Mouse (Mus musculus) limb, embryonic 14.5 days (tissue): ENCODE data around the gene Rpl9-ps6. TPM values are rescaled to one million over a fixed set of nuclear protein-coding genes. Genes with fewer than 3 reads are reported as not detected.

ENCODE experiments used
- ATAC-seq: fragments of 200-750 bp; cut with Nextera tagmentation; 2 replicates; pipeline ENCODE4 v1.8.0; 2017; ENCODE audit warnings: low read depth, moderate number of reproducible peaks, moderate TSS enrichment; ENCODE audit not compliant: low FRiP score
- DNase-seq: peaks from one replicate; pipeline ENCODE4 v3.0.0-alpha.2; 2015; ENCODE audit warnings: low spot score
- H3K27ac ChIP-seq: fragments of 300-500 bp; sonication (generic); replicated peaks from 2 replicates; pipeline ENCODE4 v1.5.1; 2014; ENCODE audit warnings: low read depth, mild to moderate bottlenecking, low read length, moderate library complexity, mixed read lengths
- H3K27me3 ChIP-seq: fragments of 300-500 bp; sonication (generic); 2 replicates; pipeline ENCODE4 v1.6.1; 2014; ENCODE audit warnings: low read length, mixed read lengths; ENCODE audit not compliant: control insufficient read depth, insufficient read depth
- H3K36me3 ChIP-seq: fragments of 300-500 bp; sonication (generic); 2 replicates; pipeline ENCODE4 v1.6.1; 2014; ENCODE audit warnings: mild to moderate bottlenecking, low read length, moderate library complexity, mixed read lengths; ENCODE audit not compliant: control insufficient read depth, insufficient read depth
- H3K4me1 ChIP-seq: fragments of 300-500 bp; sonication (generic); 2 replicates; pipeline ENCODE4 v1.6.1; 2014; ENCODE audit warnings: antibody characterized with exemption, low read length, mixed read lengths; ENCODE audit not compliant: control insufficient read depth, insufficient read depth
- H3K4me2 ChIP-seq: fragments of 300-500 bp; sonication (generic); replicated peaks from 2 replicates; pipeline ENCODE4 v1.6.1; 2014; ENCODE audit warnings: low read depth, mild to moderate bottlenecking, low read length, moderate library complexity; ENCODE audit not compliant: severe bottlenecking
- H3K4me3 ChIP-seq: fragments of 300-500 bp; sonication (generic); replicated peaks from 2 replicates; pipeline ENCODE4 v1.5.1; 2014; ENCODE audit warnings: low read length
- H3K9ac ChIP-seq: fragments of 300-500 bp; sonication (generic); 2 replicates; pipeline ENCODE4 v1.6.1; 2014; ENCODE audit warnings: mild to moderate bottlenecking, low read depth, low read length, moderate library complexity; ENCODE audit not compliant: severe bottlenecking
- H3K9me3 ChIP-seq: fragments of 300-500 bp; sonication (generic); 2 replicates; pipeline ENCODE4 v1.6.1; 2016; ENCODE audit warnings: low read length; ENCODE audit not compliant: control insufficient read depth
- POLR2A ChIP-seq: fragments of 200-500 bp; IDR thresholded peaks from 2 replicates; pipeline ENCODE4 v1.8.0; 2012; ENCODE audit warnings: inconsistent platforms, mild to moderate bottlenecking, moderate library complexity, borderline replicate concordance; ENCODE audit not compliant: insufficient read depth, insufficient read length; ENCODE audit errors: extremely low read depth
- WGBS: fragments of 180-500 bp; shearing (Covaris S2); extraction: QIAGEN DNeasy Blood & Tissue Kit; methylation state at CpG from one replicate; pipeline ENCODE4 v1.1.7; 2014; 5-methylcytosine and 5-hydroxymethylcytosine counted together
- polyA plus RNA-seq, 2 experiments: library from polyadenylated mRNA; depleted of rRNA in 1 of 2; stranded (reverse) in 1 of 2; unstranded in 1 of 2; fragments of >200 nt; fragmentation: Nextera tagmentation in 1 of 2; extraction: Ambion mirVana in 1 of 2; gene quantifications; 2 replicates each; pipeline versions ENCODE4 v1.2.1 to v1.2.3; 2012 to 2014

The Rpl9-ps6 gene
- polyA plus RNA-seq (2012; rRNA removed) (25.4 and 47.7 TPM in 2 replicates), polyA plus RNA-seq (2014; fragmentation: Nextera tagmentation; extraction: Ambion mirVana) (138 and 162 TPM in 2 replicates)

DNA sequence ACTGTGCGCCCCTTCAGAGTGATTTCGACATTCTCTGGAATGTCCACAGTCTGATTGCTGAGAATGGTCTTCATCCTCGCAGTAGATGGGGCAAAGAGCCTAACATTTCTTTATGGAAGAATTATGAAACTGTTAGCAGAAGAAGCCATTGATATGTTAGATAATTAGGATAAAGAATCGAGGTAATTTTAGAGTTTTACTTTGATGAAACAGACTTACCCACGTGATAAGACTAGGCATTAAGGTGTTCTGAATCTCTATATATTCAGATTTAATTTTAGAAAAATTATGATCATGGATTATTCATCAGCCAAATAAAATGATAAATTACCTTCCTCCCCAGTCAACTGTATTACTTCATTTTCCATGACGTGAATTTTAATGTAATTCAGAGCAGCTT lies at the start of gene Rpl9-ps6:
Gene Rpl9-ps6, minus strand, starts transcription at position 101 of the 400 bp plus-strand sequence.
- Histone ChIP-seq H3K36me3 (no peaks in the 10 kb centered on the region), H3K4me2 (no peak within 1 kb of the TSS), H3K9me3 (no peaks in the 10 kb centered on the region), H3K9ac (no peak within 1 kb of the TSS), H3K27me3 (no peaks in the 10 kb centered on the region), H3K4me1 (no peaks in the 10 kb centered on the region), H3K4me3 (no peak within 1 kb of the TSS), H3K27ac (no peak within 1 kb of the TSS)
- DNase-seq (no peak), ATAC-seq (no peak)
- WGBS: 76% methylated on average over 5 of the region's 6 CpGs
- TF ChIP-seq POLR2A: no peak

DNA sequence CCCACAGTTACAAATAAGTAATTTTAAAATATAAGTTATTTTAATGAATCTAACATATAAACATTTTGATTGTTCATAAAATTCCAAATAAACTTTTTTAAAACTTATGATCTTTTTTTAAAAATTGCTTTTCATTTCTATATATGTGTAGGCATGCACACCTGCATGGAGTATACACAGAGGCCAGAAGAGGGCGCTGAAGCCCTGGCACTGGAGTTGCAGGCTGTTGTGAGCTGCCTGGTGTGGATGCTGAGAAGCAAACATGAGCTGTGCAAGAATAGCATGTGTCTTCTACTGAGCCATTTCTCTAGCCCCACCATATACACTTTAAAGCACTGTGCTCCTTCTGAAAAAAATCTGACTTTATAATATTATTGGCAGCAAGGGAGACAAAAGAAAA lies 46.1 kb upstream of the Rpl9-ps6 start:
- no peak for TF ChIP-seq POLR2A
- WGBS: 32% methylated on average over 1 of the region's 1 CpGs

DNA sequence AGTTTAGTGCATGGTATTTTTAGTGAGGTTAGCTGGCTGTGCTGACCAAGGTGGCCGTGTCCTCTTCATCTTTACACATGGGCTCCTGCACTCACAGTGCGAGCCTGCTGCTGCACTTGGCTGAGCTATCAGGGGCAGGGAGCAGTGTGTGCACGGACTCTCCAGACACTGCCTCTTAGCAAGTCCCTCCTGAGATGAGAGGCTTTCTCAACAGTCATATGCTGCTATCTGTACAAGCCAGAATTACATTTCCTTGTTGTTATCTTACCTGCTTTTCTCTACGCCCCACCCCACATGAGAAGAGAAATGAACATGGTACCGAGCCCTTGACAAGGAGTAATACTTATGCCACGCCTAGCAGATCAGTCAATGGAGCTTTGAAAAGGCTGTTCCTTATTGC lies 44.6 kb upstream of the Rpl9-ps6 start:
- DNase-seq (no peak), ATAC-seq (no peak)
- no peak overlapping the region for H3K27ac ChIP-seq
- 95% methylated on average over 6 of the region's 6 CpGs for WGBS
- no peak overlapping the region for H3K4me2 ChIP-seq
- peaks cover 56% of the 10 kb centered on the region for H3K36me3 ChIP-seq
- H3K27me3 ChIP-seq: no peaks in the 10 kb centered on the region
- 0 out of 2 replicates have a peak, but pooled peaks cover 5% of the 10 kb centered on the region for H3K9me3 ChIP-seq
- H3K9ac ChIP-seq: no peak overlapping the region
- no peaks in the 10 kb centered on the region for H3K4me1 ChIP-seq
- TF ChIP-seq POLR2A: no peak
- H3K4me3 ChIP-seq: no peak overlapping the region

More for the DNA sequence above, 46.1 kb upstream of the Rpl9-ps6 start:
- no peak overlapping the region for H3K4me2 ChIP-seq
- no peak overlapping the region for H3K4me3 ChIP-seq
- DNase-seq: no peak
- no peaks in the 10 kb centered on the region for H3K4me1 ChIP-seq
- ATAC-seq: no peak
- no peak overlapping the region for H3K27ac ChIP-seq
- H3K27me3 ChIP-seq: no peaks in the 10 kb centered on the region
- 0 out of 2 replicates have a peak, but pooled peaks cover 5% of the 10 kb centered on the region for H3K9me3 ChIP-seq
- H3K9ac ChIP-seq: no peak overlapping the region
- H3K36me3 ChIP-seq: peaks cover 62% of the 10 kb centered on the region

DNA sequence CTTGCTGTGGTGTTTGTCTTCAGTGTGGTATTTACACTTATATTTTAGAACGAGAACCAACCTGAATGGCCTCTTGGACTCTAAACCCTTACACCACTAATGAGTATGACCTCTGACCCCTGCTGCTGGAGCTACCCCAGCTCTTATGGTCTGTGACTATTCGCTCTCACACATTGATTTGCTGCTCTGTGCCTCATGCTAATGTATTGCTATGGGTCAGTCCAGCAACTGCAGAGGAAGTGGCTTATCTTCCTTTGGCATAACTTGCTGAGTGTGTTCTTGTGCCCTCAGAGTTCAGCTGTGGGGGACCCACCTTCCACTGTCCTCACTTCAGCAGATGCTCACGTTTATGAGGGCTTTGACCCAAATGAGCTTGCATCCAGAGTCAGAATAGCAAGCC lies 43.9 kb upstream of the Rpl9-ps6 start:
- TF ChIP-seq POLR2A: no peak
- H3K27me3 ChIP-seq: no peaks in the 10 kb centered on the region
- H3K9ac ChIP-seq: no peak overlapping the region
- H3K9me3 ChIP-seq: 0 out of 2 replicates have a peak, but pooled peaks cover 5% of the 10 kb centered on the region
- no peak overlapping the region for H3K4me3 ChIP-seq
- 60% methylated on average over 3 of the region's 3 CpGs for WGBS
- no peak overlapping the region for H3K27ac ChIP-seq
- H3K4me1 ChIP-seq: no peaks in the 10 kb centered on the region
- peaks cover 59% of the 10 kb centered on the region for H3K36me3 ChIP-seq
- no peak overlapping the region for H3K4me2 ChIP-seq
- ATAC-seq (no peak), DNase-seq (no peak)

DNA sequence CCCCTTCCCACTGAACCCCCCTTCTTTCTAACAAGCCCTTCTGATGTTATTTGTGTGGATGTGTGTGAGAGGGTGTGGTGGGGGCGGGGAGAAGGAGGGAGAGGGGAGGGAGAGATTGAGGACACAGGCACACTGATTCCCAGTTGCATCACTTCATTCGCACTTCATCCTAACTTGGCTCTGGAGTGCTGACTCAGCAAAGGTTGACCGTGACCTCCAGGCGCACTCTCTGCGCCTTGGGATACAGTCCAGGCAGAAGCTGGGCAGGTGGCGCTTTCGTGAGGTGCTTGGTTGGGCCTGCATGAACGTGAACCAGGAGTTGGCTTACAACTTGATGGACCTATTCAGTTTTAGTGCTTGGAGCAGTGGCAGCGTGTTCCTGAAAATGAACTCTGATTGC lies 41.1 kb upstream of the Rpl9-ps6 start:
- ATAC-seq: no peak
- Histone ChIP-seq H3K4me1 (no peaks in the 10 kb centered on the region), H3K9ac (no peak overlapping the region), H3K27ac (no peak overlapping the region), H3K9me3 (0 out of 2 replicates have a peak, but pooled peaks cover 5% of the 10 kb centered on the region), H3K27me3 (no peaks in the 10 kb centered on the region), H3K4me3 (no peak overlapping the region), H3K36me3 (peaks cover 44% of the 10 kb centered on the region), H3K4me2 (no peak overlapping the region)
- TF ChIP-seq POLR2A: no peak
- WGBS: 84% methylated on average over 9 of the region's 9 CpGs
- no peak for DNase-seq
